Mouse (Mus musculus): ENCODE measurements around the gene Fgfr3.

GRCm38 (mm10) chr5:33781964-33782344 is 60.5 kb downstream of the Fgfr3 start:
- no peak for TF ChIP-seq ZNF384 (IDR thresholded peaks at IDR 0.05; ENCODE audit: low read depth, low read length)
- TF ChIP-seq CHD2 (IDR thresholded peaks at IDR 0.05; ENCODE audit: low read depth, low read length) = no peak
- TF ChIP-seq MAFK (IDR thresholded peaks at IDR 0.05; ENCODE audit: insufficient read depth, low read depth, low read length) = no peak
- TF ChIP-seq HCFC1 (IDR thresholded peaks at IDR 0.05; ENCODE audit: borderline replicate concordance, insufficient read depth, low read length) = no peak
